Mouse (Mus musculus) inflammation-experienced regulatory T-cells, adult 16 weeks (primary cell): ENCODE data around the gene Batf2. TPM values are rescaled to one million over a fixed set of nuclear protein-coding genes. Genes with fewer than 3 reads are reported as not detected.

Experiments used
- polyA plus RNA-seq: library from polyadenylated mRNA; unstranded; fragments of 100-300 nt; shearing (Covaris generic); gene quantifications from one replicate; pipeline ENCODE4 v1.2.1, GENCODE M21; 2017

Gene Batf2
- polyA plus RNA-seq = not detected

GRCm38 (mm10) chr19:6140678-6141393 is at the start of gene Batf2:
TSS of gene Batf2 (plus strand) at chr19:6140983.

GRCm38 (mm10) chr19:6094119-6094518 is 46.7 kb upstream of the Batf2 start, which contains the start of gene AC131692.1:
TSS of gene AC131692.1 (plus strand) at chr19:6094419.

GRCm38 (mm10) chr19:6105586-6105985 is 35.2 kb upstream of the Batf2 start, which contains the start of gene Naaladl1:
TSS of gene Naaladl1 (plus strand) at chr19:6105782.

GRCm38 (mm10) chr19:6117986-6118676 is 22.7 kb upstream of the Batf2 start, which contains the start of gene Sac3d1:
TSS of gene Sac3d1 (minus strand) at chr19:6118650.

GRCm38 (mm10) chr19:6127760-6128341 is 12.9 kb upstream of the Batf2 start, which contains the start of gene Snx15:
TSS of gene Snx15 (minus strand) at chr19:6128304.

GRCm38 (mm10) chr19:6141394-6141749 is 589 bp downstream of the Batf2 start, which contains the start of gene Arl2:
TSS of gene Arl2 (minus strand) at chr19:6141548.

GRCm38 (mm10) chr19:6184131-6184530 is 43.3 kb downstream of the Batf2 start, which contains the start of gene Majin:
TSS of gene Majin (plus strand) at chr19:6184388.

Other genes with a start within 250 kb of the Batf2 start
- gene Tigd3, start 246.8 kb upstream of the Batf2 start, polyA plus RNA-seq = 0.65 TPM
- gene Dpf2, start 228.0 kb upstream of the Batf2 start, polyA plus RNA-seq = 210 TPM
- 0.34 TPM for gene Cdc42ep2, start 216.2 kb upstream of the Batf2 start, polyA plus RNA-seq
- 56.4 TPM for gene Pola2, start 176.8 kb upstream of the Batf2 start, polyA plus RNA-seq
- not detected for gene Slc22a20, start 154.8 kb upstream of the Batf2 start, polyA plus RNA-seq
- gene Capn1, start 125.1 kb upstream of the Batf2 start, polyA plus RNA-seq = 71.0 TPM
- gene Syvn1, start 94.4 kb upstream of the Batf2 start, polyA plus RNA-seq = 63.0 TPM
- gene Mrpl49, start 83.2 kb upstream of the Batf2 start, polyA plus RNA-seq = 56.0 TPM
- gene Fau, start 83.1 kb upstream of the Batf2 start, polyA plus RNA-seq = 820 TPM
- 10.9 TPM for gene Znhit2, start 79.8 kb upstream of the Batf2 start, polyA plus RNA-seq
- 20.5 TPM for gene Tm7sf2, start 72.6 kb upstream of the Batf2 start, polyA plus RNA-seq
- 98.9 TPM for gene Vps51, start 63.8 kb upstream of the Batf2 start, polyA plus RNA-seq
- gene Tmem262, start 61.0 kb upstream of the Batf2 start, polyA plus RNA-seq = not detected
- 0.73 TPM for gene Gm28374, start 58.7 kb upstream of the Batf2 start, polyA plus RNA-seq
- 53.7 TPM for gene Zfpl1, start 56.0 kb upstream of the Batf2 start, polyA plus RNA-seq
- gene Cdca5, start 56.0 kb upstream of the Batf2 start, polyA plus RNA-seq = 5.6 TPM
- gene AC131692.1, start 46.6 kb upstream of the Batf2 start, polyA plus RNA-seq = not detected
- not detected for gene Naaladl1, start 35.2 kb upstream of the Batf2 start, polyA plus RNA-seq
- gene Sac3d1, start 22.3 kb upstream of the Batf2 start, polyA plus RNA-seq = 2.7 TPM
- 43.1 TPM for gene Snx15, start 12.7 kb upstream of the Batf2 start, polyA plus RNA-seq
- gene Arl2, start 565 bp downstream of the Batf2 start, polyA plus RNA-seq = 25.0 TPM
- 0.28 TPM for gene Majin, start 43.4 kb downstream of the Batf2 start, polyA plus RNA-seq
- not detected for gene Gpha2, start 85.4 kb downstream of the Batf2 start, polyA plus RNA-seq
- 14.8 TPM for gene Ppp2r5b, start 94.9 kb downstream of the Batf2 start, polyA plus RNA-seq
- gene Atg2a, start 100.7 kb downstream of the Batf2 start, polyA plus RNA-seq = 48.1 TPM
- 25.5 TPM for gene Ehd1, start 135.7 kb downstream of the Batf2 start, polyA plus RNA-seq
- 0.37 TPM for gene Cdc42bpg, start 165.5 kb downstream of the Batf2 start, polyA plus RNA-seq
- gene Men1, start 194.0 kb downstream of the Batf2 start, polyA plus RNA-seq = 78.5 TPM
- 113 TPM for gene Map4k2, start 200.2 kb downstream of the Batf2 start, polyA plus RNA-seq
- 249 TPM for gene Sf1, start 222.7 kb downstream of the Batf2 start, polyA plus RNA-seq
- gene Pygm, start 243.4 kb downstream of the Batf2 start, polyA plus RNA-seq = 2.8 TPM